Mouse (Mus musculus): ENCODE measurements around the gene Psd.

GRCm38 (mm10) chr19:46311341-46311740 is 15.6 kb downstream of the Psd start:
- TF ChIP-seq CTCF (IDR thresholded peaks at IDR 0.05; ENCODE audit: low read depth) = no peak
- no peak for TF ChIP-seq EP300 (IDR thresholded peaks at IDR 0.05; ENCODE audit: low read depth)
